Mouse (Mus musculus) ovary, postnatal 14 days (tissue): ENCODE measurements around the gene Olfr381.
"Not testable (repeated sequence)": the region's sequence is repeated elsewhere in the genome, so short reads cannot be mapped to it uniquely, and the experiment has no call there.

ENCODE experiments used
- DNase-seq: peaks from one replicate; pipeline ENCODE4 v3.0.0; 2022; ENCODE audit warnings: low spot score

The Olfr381 gene

GRCm38 (mm10) chr11:73491503-73491902 is at the start of gene Olfr381:
Gene Olfr381 (minus strand): TSS chr11:73491603.
- no peak for DNase-seq

- not testable (repeated sequence) for DNase-seq
Observed at GRCm38 (mm10) chr11:73528971-73529370, 37.6 kb upstream of the Olfr381 start.

- no peak for DNase-seq
Observed at GRCm38 (mm10) chr11:73517097-73517496, 25.7 kb upstream of the Olfr381 start, which contains the start of gene Olfr382. Gene Olfr382 (minus strand): TSS chr11:73517197.

- DNase-seq = no peak
Observed at GRCm38 (mm10) chr11:73457408-73457807, 34.0 kb downstream of the Olfr381 start, which contains the start of gene Olfr380. Gene Olfr380 (minus strand): TSS chr11:73457508.
